Mouse (Mus musculus): Measurements from ENCODE around the gene Olfr1198. TPM values are rescaled to one million over a fixed set of nuclear protein-coding genes. Genes with fewer than 3 reads are reported as not detected.

Gene Olfr1198
- not detected for total RNA-seq (2021)

DNA sequence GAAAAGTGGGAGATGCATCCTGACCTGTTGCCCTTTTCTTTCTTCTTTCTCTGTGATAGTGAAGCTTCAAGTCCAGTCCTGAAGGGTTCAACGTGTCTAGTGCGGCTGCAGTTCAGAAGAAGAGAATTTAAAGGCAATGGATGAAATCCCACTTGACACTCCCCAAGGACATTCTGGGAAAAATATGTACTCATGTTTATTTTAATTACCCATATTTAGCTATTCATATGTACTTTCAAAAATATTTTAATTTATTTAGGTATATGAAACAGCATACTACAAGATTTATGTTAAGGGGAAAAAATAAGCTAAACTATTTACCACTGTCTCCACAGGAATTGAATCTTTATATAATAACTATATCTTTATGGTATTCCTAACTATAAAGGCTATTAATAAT lies at the start of gene Olfr1198:
Olfr1198 (minus strand) TSS at position 101 of the 400 bp plus-strand sequence.
- DNase-seq = no peak

DNA sequence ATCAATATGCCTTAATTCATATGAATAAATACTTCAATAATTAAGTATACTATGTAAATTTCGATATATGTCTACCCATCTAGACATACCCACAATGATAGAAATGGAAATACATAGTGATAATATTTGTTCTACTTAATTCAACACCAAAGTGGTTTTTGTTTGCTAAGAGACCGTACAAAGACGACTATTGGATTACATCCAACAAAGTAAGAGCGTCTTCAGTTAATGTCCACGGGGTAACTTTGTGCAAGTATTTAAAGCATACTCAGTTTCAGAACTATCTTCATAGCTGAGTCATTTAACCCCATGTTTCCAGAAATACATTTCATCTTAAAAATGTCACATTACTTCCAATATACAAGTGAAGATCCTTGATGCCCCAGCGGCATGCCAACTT lies 41.6 kb upstream of the Olfr1198 start, which contains the start of gene Olfr1201:
Olfr1201 (plus strand) TSS at position 301 of the 400 bp plus-strand sequence.
- DNase-seq = no peak

DNA sequence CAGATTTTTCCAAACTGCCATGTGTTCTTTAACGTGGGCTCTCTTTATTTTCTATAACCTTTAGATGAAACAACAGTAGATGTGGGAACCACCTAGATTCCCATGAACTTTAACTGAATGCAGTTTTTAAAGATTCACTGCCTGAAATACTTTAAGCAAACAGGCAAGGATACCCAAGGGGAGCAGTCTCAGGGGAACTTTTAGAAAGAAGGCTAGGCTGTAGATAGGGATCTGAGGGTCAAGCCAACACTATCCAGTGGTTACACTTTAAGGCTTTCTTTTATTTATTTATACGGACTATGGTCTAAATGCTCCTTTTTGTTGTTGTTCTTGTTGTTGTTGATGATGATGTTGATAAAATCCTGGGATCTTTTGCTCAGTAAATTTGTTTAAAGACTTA lies 19.2 kb upstream of the Olfr1198 start, which contains the start of gene Olfr1200:
Olfr1200 (minus strand) TSS at position 101 of the 400 bp plus-strand sequence.
- no peak for DNase-seq

DNA sequence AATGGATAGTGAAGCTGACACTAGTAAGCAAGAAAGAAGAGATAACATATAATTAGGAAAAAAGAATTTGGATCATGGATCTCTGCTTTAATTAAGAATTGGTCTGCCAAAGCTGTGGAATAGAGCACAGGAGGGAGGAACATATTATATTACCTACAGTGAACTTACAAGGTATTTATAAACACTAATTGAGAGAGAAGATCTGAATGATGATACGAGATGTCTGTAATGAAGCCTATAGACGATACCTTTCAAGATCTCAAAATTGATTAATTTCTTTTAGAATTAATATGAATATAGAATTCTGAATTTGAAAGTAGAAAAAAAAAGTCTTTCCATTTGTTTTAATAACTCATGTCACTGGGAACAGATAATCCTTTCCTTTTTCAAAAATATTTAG lies 9.2 kb upstream of the Olfr1198 start, which contains the start of gene Olfr1199:
Olfr1199 (minus strand) TSS at position 101 of the 400 bp plus-strand sequence.
- no peak for DNase-seq

DNA sequence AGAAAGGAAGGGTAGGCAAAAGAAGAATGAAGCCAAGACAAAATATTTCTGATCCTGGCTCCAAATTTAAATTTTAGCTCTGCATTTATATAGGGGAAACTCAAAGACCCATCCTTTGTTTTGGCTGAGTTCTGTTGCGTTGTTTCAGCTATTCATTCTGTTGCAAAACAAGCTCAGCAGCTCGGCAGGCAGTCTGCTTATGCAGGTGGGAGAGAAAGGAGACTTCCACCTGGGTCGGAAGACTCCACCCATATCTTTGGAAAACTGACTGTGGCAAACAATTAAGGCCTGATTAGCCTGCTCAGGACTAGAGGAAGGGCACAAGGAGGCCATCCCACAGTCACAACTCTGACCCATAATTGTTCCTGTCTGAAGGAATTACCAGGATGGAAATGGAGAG lies 7.8 kb downstream of the Olfr1198 start:
- no peak for DNase-seq

DNA sequence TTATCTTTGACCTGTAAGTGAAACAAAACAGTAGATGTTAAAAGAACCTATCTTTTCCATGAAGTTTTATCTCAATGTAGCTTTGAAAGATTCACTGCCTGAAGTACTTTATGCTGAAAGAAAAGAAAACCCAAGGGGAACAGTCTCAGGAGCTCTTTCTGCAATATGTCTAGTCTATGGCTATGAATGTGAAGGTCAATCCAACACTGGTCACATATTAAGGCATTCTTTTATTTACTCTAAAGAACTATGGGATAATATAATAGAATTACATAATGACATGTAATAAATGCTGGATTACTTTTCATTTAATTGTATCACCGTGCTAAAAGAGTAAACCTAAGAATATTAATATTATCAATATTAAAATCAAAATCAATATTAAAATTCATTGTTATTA lies 18.9 kb downstream of the Olfr1198 start, which contains the start of gene Olfr1197:
Olfr1197 (minus strand) TSS at position 101 of the 400 bp plus-strand sequence.
- DNase-seq = no peak

DNA sequence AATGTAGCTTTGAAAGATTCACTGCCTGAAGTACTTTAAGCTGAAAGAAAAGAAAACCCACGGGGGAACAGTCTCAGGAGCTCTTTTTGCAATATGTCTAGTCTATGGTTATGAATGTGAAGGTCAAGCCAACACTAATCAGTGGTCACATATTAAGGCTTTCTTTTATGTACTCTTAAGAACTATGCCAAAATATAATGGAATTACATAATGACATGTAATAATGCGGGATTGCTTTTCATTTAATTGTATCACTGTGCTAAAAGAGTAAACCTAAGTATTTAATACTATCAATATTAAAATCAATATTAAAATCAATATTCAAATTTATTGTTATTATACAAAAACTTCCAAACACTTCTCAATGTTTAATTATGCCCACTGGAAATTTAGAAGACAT lies 46.7 kb downstream of the Olfr1198 start, which contains the start of gene Olfr1196:
Olfr1196 (minus strand) TSS at position 101 of the 400 bp plus-strand sequence.
- DNase-seq = no peak

Other genes with a start within 250 kb of the Olfr1198 start
- not detected for gene Olfr1186, start 232.8 kb downstream of the Olfr1198 start, total RNA-seq (2021)
- not detected for gene Olfr1188, start 194.4 kb downstream of the Olfr1198 start, total RNA-seq (2021)
- gene Olfr1189, start 164.9 kb downstream of the Olfr1198 start, total RNA-seq (2021) = not detected
- under 1 TPM; 0.05 to 0.07 TPM for gene Olfr1191-ps1, start 110.8 kb downstream of the Olfr1198 start, total RNA-seq (2021)
- not detected for gene Olfr1192-ps1, start 102.9 kb downstream of the Olfr1198 start, total RNA-seq (2021)
- not detected for gene Olfr1193, start 75.7 kb downstream of the Olfr1198 start, total RNA-seq (2021)
- not detected for gene Olfr1195, start 62.2 kb downstream of the Olfr1198 start, total RNA-seq (2021)
- not detected for gene Olfr1196, start 46.8 kb downstream of the Olfr1198 start, total RNA-seq (2021)
- not detected for gene Olfr1197, start 19.0 kb downstream of the Olfr1198 start, total RNA-seq (2021)
- not detected for gene Olfr1199, start 9.1 kb upstream of the Olfr1198 start, total RNA-seq (2021)
- not detected for gene Olfr1200, start 19.1 kb upstream of the Olfr1198 start, total RNA-seq (2021)
- not detected for gene Olfr1201, start 41.7 kb upstream of the Olfr1198 start, total RNA-seq (2021)
- not detected for gene Olfr1202, start 63.1 kb upstream of the Olfr1198 start, total RNA-seq (2021)
- gene Olfr1205, start 78.4 kb upstream of the Olfr1198 start, total RNA-seq (2021) = not detected
- not detected for gene Olfr1204, start 97.9 kb upstream of the Olfr1198 start, total RNA-seq (2021)
- not detected for gene Olfr1206, start 111.9 kb upstream of the Olfr1198 start, total RNA-seq (2021)
- gene Olfr1208, start 150.9 kb upstream of the Olfr1198 start, total RNA-seq (2021) = not detected
- not detected for gene Olfr1209, start 163.8 kb upstream of the Olfr1198 start, total RNA-seq (2021)
- not detected for gene Olfr1211, start 186.7 kb upstream of the Olfr1198 start, total RNA-seq (2021)
- not detected for gene Olfr1212, start 202.6 kb upstream of the Olfr1198 start, total RNA-seq (2021)
- gene Gm13762, start 228.9 kb upstream of the Olfr1198 start, total RNA-seq (2021) = not detected
- gene Olfr1214, start 241.3 kb upstream of the Olfr1198 start, total RNA-seq (2021) = not detected

Data from heart, postnatal 4 days (tissue).